Mouse (Mus musculus): ENCODE measurements around the gene Acadl. TPM values are rescaled to one million over a fixed set of nuclear protein-coding genes. Genes with fewer than 3 reads are reported as not detected.
A peak's percentile ranks its signal among the peaks of the same experiment; 100 is the strongest.

The Acadl gene
- polyA plus RNA-seq (2015; fragmentation: Nextera tagmentation; extraction: Ambion mirVana): 59.4 and 74.9 TPM in 2 replicates

- Histone ChIP-seq H3K36me3 (no peaks in the 10 kb centered on the region), H3K4me2 (peak within 1 kb of the TSS; percentile 83), H3K4me1 (peaks cover 3% of the 10 kb centered on the region; the same call in 1 of the 2 replicates), H3K27ac (replicated peaks) (peak within 1 kb of the TSS; percentile 85), H3K9ac (replicated peaks) (peak within 1 kb of the TSS; percentile 80), H3K27me3 (replicated peaks) (0 out of 2 replicates have a peak, but pooled peaks cover 3% of the 10 kb centered on the region), H3K4me3 (replicated peaks) (peak within 1 kb of the TSS; percentile 81), H3K9me3 (replicated peaks) (no peaks in the 10 kb centered on the region)
- ATAC-seq (ENCODE audit: low FRiP score): peak; percentile 89
- under 1% methylated on average over 67 of the region's 85 CpGs for WGBS
These were observed at the start of gene Acadl for GRCm38 (mm10) chr1:66862712-66863511. Acadl (minus strand) TSS chr1:66863277.

DNA sequence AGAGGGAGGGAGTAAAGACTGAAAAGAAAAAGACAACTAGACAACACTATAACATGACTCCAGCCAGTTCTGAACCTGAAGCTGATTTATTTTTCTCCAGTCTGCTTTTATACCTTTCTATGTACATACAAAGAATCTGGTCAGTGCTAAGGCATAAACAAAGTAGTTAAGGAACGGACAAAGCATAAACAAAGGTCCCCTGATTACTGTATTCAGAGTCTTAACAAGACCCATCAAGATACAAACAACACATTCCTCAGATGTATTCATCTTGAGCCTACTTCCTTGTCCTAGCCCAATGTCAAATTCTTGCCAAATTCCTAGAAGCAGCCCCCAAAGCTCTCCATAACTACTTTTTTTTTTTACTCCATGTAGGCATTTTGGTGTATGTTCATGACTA lies 49.2 kb upstream of the Acadl start:
- Histone ChIP-seq H3K4me3 (replicated peaks) (no peak overlapping the region), H3K9me3 (replicated peaks) (no peaks in the 10 kb centered on the region), H3K9ac (replicated peaks) (no peak overlapping the region), H3K27me3 (replicated peaks) (no peaks in the 10 kb centered on the region), H3K4me2 (no peak overlapping the region), H3K4me1 (no peaks in the 10 kb centered on the region), H3K27ac (replicated peaks) (no peak overlapping the region), H3K36me3 (no peaks in the 10 kb centered on the region)
- ATAC-seq (ENCODE audit: low FRiP score): no peak
- 81% methylated on average over 1 of the region's 1 CpGs for WGBS

DNA sequence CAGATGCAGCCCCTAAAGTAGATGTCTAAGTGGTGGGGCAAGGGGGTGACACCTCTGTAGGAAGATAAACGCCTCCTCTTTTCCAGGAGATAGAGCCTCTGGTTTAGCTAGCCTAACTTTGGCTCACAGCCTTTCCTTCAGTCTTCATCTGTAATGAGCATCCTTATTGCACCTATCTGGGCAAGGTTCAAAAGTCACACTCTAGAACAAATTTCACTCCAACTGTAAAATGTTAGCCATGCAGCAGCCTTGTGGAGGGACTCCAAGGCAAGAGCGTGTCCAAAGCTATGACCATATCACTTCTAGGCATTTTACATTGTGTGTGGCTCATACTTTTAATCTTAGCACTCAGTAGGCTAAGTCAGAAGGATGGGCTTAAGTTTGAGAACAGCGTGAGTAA lies 39.5 kb upstream of the Acadl start:
- Histone ChIP-seq H3K4me3 (replicated peaks) (no peak overlapping the region), H3K4me2 (no peak overlapping the region), H3K27ac (replicated peaks) (no peak overlapping the region), H3K4me1 (peaks cover 4% of the 10 kb centered on the region), H3K36me3 (no peaks in the 10 kb centered on the region), H3K9me3 (replicated peaks) (no peaks in the 10 kb centered on the region), H3K9ac (replicated peaks) (no peak overlapping the region), H3K27me3 (replicated peaks) (no peaks in the 10 kb centered on the region)
- WGBS: 95% methylated on average over 3 of the region's 3 CpGs
- ATAC-seq (ENCODE audit: low FRiP score): no peak

DNA sequence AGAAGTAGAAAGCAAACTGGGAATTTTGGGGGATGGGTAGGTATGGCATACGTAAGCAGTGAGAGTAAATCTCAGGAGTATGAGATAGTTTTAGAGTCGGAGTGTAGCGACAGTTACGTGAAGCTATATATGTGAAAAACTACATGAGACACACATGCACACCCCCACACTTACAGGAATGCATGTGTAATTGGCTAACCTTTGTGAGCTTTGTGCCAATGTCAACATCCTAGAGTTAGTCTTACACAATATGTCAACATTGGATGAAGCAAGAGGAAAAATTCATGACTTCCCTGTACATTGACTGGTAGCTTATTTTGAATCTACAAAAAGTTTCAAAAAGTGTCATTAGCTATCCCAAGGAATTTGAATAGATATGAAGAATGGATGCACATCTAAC lies 37.9 kb upstream of the Acadl start:
- no peak overlapping the region for H3K4me2 ChIP-seq
- ATAC-seq (ENCODE audit: low FRiP score): no peak
- no peaks in the 10 kb centered on the region for H3K9me3 ChIP-seq (replicated peaks)
- H3K36me3 ChIP-seq: no peaks in the 10 kb centered on the region
- WGBS: 92% methylated on average over 4 of the region's 4 CpGs
- H3K9ac ChIP-seq (replicated peaks): no peak overlapping the region
- H3K4me3 ChIP-seq (replicated peaks): no peak overlapping the region
- H3K27ac ChIP-seq (replicated peaks): no peak overlapping the region
- H3K27me3 ChIP-seq (replicated peaks): no peaks in the 10 kb centered on the region
- peaks cover 17% of the 10 kb centered on the region for H3K4me1 ChIP-seq

GRCm38 (mm10) chr1:66898261-66898660 lies 35.2 kb upstream of the Acadl start:
- no peak overlapping the region for H3K27ac ChIP-seq (replicated peaks)
- H3K4me2 ChIP-seq: no peak overlapping the region
- peaks cover 23% of the 10 kb centered on the region for H3K4me1 ChIP-seq
- H3K27me3 ChIP-seq (replicated peaks): no peaks in the 10 kb centered on the region
- WGBS: 62% methylated on average over 7 of the region's 7 CpGs
- no peak overlapping the region for H3K4me3 ChIP-seq (replicated peaks)
- no peak overlapping the region for H3K9ac ChIP-seq (replicated peaks)
- no peaks in the 10 kb centered on the region for H3K9me3 ChIP-seq (replicated peaks)
- no peaks in the 10 kb centered on the region for H3K36me3 ChIP-seq
- no peak for ATAC-seq (ENCODE audit: low FRiP score)

DNA sequence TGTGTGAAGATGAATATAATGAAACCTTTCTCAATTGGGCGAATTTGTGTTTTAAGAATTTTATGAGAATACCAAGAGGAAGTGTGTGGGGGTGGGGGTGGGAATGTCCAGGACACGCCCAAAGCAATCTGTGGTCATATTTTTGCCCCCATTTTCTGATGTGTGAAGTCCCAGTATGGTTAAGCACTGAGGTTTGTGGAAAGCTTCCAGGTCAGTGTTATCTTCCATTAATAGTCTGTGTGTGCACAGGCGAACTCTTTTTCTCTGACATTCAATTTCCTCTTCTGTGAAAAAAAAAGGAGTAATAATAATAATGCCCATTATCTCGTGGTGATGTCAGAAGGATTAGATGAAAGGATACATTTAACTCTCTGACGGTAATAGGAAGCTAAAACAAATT lies 33.5 kb upstream of the Acadl start:
- peak overlapping the region; percentile 26; the same call in 1 of the 2 replicates for H3K9ac ChIP-seq (replicated peaks)

DNA sequence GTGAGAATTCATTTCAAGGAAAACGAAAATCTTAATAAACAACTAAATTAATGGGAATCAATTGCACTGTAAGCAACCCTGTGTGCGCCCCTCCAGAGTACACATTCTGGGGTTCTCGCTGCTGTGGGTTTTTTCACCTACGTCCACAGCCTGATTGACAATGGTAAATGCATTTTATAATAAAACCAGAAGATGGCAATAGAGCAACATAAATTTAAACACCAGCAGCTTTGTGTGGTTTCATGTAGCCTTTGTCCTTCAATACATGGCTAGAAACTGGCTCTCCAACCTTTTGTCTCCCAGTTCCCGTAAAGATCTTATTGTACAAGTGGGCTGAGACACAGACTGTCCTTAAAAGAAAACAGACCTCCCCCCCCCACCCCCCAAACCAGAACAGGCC lies 33.0 kb upstream of the Acadl start:
- WGBS: 27% methylated on average over 5 of the region's 5 CpGs

More for the DNA sequence above, 33.5 kb upstream of the Acadl start:
- H3K9me3 ChIP-seq (replicated peaks): no peaks in the 10 kb centered on the region
- peaks cover 23% of the 10 kb centered on the region for H3K4me1 ChIP-seq
- H3K27ac ChIP-seq (replicated peaks): peak overlapping the region; percentile 70
- H3K27me3 ChIP-seq (replicated peaks): no peaks in the 10 kb centered on the region
- peak overlapping the region; percentile 47 for H3K4me2 ChIP-seq
- ATAC-seq (ENCODE audit: low FRiP score): peak; percentile 42
- 0 out of 2 replicates have a peak overlapping the region, but pooled peaks have one; percentile 2 for H3K4me3 ChIP-seq (replicated peaks)
- 36% methylated on average over 5 of the region's 5 CpGs for WGBS
- no peaks in the 10 kb centered on the region for H3K36me3 ChIP-seq

GRCm38 (mm10) chr1:66895837-66896118 lies 32.7 kb upstream of the Acadl start:
- H3K4me2 ChIP-seq: peak overlapping the region; percentile 47
- ATAC-seq (ENCODE audit: low FRiP score): peak; percentile 79
- no peaks in the 10 kb centered on the region for H3K9me3 ChIP-seq (replicated peaks)
- H3K36me3 ChIP-seq: no peaks in the 10 kb centered on the region
- H3K27ac ChIP-seq (replicated peaks): peak overlapping the region; percentile 64
- no peaks in the 10 kb centered on the region for H3K27me3 ChIP-seq (replicated peaks)
- H3K9ac ChIP-seq (replicated peaks): peak overlapping the region; percentile 11
- H3K4me3 ChIP-seq (replicated peaks): no peak overlapping the region
- peaks cover 23% of the 10 kb centered on the region for H3K4me1 ChIP-seq

More for the DNA sequence above, 33.0 kb upstream of the Acadl start:
- ATAC-seq (ENCODE audit: low FRiP score): peak; percentile 90
- peak overlapping the region; percentile 70 for H3K27ac ChIP-seq (replicated peaks)
- peak overlapping the region; percentile 26 for H3K9ac ChIP-seq (replicated peaks)
- H3K4me1 ChIP-seq: peaks cover 23% of the 10 kb centered on the region
- H3K27me3 ChIP-seq (replicated peaks): no peaks in the 10 kb centered on the region
- no peaks in the 10 kb centered on the region for H3K36me3 ChIP-seq
- H3K4me2 ChIP-seq: peak overlapping the region; percentile 47
- 0 out of 2 replicates have a peak overlapping the region, but pooled peaks have one; percentile 2 for H3K4me3 ChIP-seq (replicated peaks)
- H3K9me3 ChIP-seq (replicated peaks): no peaks in the 10 kb centered on the region

DNA sequence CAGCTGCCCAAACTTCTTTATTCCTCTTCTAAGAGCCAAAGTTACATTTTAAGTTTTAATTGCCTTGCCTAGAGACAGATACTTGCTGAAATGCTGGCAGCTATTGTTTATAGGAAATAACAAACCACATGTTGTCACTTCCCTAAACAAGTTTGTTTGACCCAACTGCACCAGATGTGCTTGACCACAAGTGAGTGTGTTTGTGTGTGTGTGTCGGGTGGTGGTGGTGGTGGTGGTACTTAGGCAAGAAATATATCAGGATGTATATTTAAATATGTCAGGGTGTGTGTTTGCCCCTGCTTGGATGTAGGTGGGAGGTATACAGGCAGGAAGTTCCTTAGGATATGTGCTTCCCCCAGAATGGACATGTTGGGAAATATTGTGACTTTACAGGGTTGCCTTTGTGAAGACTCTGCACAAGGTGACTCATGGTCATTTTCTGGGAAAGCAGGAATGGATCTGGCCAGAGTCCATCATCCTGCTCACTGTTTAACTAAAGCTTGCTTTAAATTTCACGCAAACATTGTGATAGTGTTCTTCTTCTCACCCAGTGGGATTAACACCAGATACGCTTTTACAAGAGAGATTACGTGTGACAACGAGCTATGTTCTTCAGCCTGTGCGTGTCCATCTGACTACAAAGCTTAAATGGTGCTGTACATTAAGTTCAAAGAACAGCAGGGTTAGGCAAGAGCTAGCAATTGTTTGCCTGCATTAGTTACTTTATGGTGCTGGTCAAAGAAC lies 32.2 kb upstream of the Acadl start:
- ATAC-seq (ENCODE audit: low FRiP score): peak; percentile 3; the same call in 1 of the 2 replicates

DNA sequence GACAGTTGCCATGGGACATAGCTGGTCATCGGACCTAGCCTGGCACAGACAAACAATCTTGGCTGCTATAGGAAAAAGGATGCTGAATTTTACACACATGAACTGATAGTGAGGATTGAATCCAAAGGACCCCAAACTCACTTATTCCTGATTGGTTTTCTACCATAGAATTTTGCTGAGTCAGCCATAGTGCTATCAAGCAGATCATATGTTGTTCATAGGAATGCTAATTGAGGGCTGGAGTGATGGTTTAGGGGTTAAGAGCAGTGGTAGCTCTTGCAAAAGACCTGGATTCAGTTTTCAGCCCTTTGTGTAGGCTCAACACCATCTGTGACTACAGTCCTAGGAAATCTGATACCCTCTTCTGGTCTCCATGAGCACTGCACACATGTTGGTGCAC lies 24.1 kb upstream of the Acadl start:
- no peak for ATAC-seq (ENCODE audit: low FRiP score)
- H3K4me3 ChIP-seq (replicated peaks): no peak overlapping the region
- H3K27me3 ChIP-seq (replicated peaks): no peaks in the 10 kb centered on the region
- H3K9me3 ChIP-seq (replicated peaks): no peaks in the 10 kb centered on the region
- no peak overlapping the region for H3K4me2 ChIP-seq
- H3K27ac ChIP-seq (replicated peaks): no peak overlapping the region
- no peaks in the 10 kb centered on the region for H3K36me3 ChIP-seq
- H3K9ac ChIP-seq (replicated peaks): no peak overlapping the region
- H3K4me1 ChIP-seq: no peaks in the 10 kb centered on the region
- WGBS: 91% methylated on average over 1 of the region's 1 CpGs

More for the DNA sequence above, 32.2 kb upstream of the Acadl start:
- Histone ChIP-seq H3K27me3 (replicated peaks) (no peaks in the 10 kb centered on the region), H3K4me2 (peak overlapping the region; percentile 47), H3K9ac (replicated peaks) (peak overlapping the region; percentile 11; the same call in 1 of the 2 replicates), H3K9me3 (replicated peaks) (no peaks in the 10 kb centered on the region), H3K4me3 (replicated peaks) (no peak overlapping the region), H3K36me3 (no peaks in the 10 kb centered on the region), H3K4me1 (peaks cover 23% of the 10 kb centered on the region), H3K27ac (replicated peaks) (no peak overlapping the region)
- WGBS: 60% methylated on average over 6 of the region's 6 CpGs

DNA sequence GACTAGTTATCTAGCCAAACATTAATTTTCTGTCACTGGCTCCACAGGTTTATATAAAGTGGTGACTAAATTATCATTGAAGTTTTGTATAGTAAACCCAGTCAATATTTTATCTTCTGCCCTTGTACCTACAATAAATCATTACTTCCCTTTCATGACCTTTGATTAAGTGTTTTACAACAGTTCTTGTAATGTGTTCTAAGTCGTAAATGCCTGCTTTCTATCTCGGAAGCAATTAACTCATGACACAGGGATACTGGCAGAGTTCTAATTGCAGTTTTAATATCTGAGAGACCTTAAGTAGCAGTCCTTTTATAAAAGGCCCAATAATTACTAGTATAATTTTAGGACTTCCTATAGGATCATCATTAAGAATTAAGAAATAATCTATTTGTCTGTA lies 17.1 kb upstream of the Acadl start:
- no peak for ATAC-seq (ENCODE audit: low FRiP score)
- no peak overlapping the region for H3K4me2 ChIP-seq
- WGBS: 57% methylated on average over 2 of the region's 2 CpGs
- H3K4me1 ChIP-seq: no peaks in the 10 kb centered on the region
- H3K4me3 ChIP-seq (replicated peaks): no peak overlapping the region
- no peak overlapping the region for H3K27ac ChIP-seq (replicated peaks)
- H3K9me3 ChIP-seq (replicated peaks): no peaks in the 10 kb centered on the region
- H3K9ac ChIP-seq (replicated peaks): no peak overlapping the region
- H3K36me3 ChIP-seq: no peaks in the 10 kb centered on the region
- H3K27me3 ChIP-seq (replicated peaks): no peaks in the 10 kb centered on the region

GRCm38 (mm10) chr1:66874740-66875139 lies 11.7 kb upstream of the Acadl start:
- no peaks in the 10 kb centered on the region for H3K27me3 ChIP-seq (replicated peaks)
- H3K9me3 ChIP-seq (replicated peaks): no peaks in the 10 kb centered on the region
- no peak for ATAC-seq (ENCODE audit: low FRiP score)
- 0 out of 2 replicates have a peak, but pooled peaks cover 5% of the 10 kb centered on the region for H3K4me1 ChIP-seq
- no peak overlapping the region for H3K4me3 ChIP-seq (replicated peaks)
- no peaks in the 10 kb centered on the region for H3K36me3 ChIP-seq
- WGBS: 91% methylated on average over 6 of the region's 6 CpGs
- no peak overlapping the region for H3K27ac ChIP-seq (replicated peaks)
- no peak overlapping the region for H3K9ac ChIP-seq (replicated peaks)
- H3K4me2 ChIP-seq: no peak overlapping the region

All from neural tube, embryonic 15.5 days (tissue).